In genomic region chr9:108343835-108344234, GRCm38 (mm10) we compare ENCODE assay signal across 17 mouse cellular contexts. TPM values are rescaled to one million over a fixed set of nuclear protein-coding genes. Genes with fewer than 3 reads are reported as not detected.
DNase-seq lines count a peak whose midpoint lies in the region; ATAC-seq and TF ChIP-seq lines count a peak whose summit lies in the region.
"Had no signal": no experiment of that assay in that cellular context is flagged by ENCODE, and none has a peak within 500 bp of the region (broad histone marks: within the 10 kb centered on the region; RNA-seq: fewer than 3 reads in every experiment).

No protein-coding gene starts in this region.

- 90% methylated on average over 1 of the region's 1 CpGs for WGBS in stomach, embryonic 16.5 days
- 95% methylated on average over 1 of the region's 1 CpGs for WGBS in stomach, postnatal 0 days
- WGBS in liver, embryonic 14.5 days (ENCODE audit: insufficient replicate concordance) = 37% methylated on average over 1 of the region's 1 CpGs
- 90% methylated on average over 1 of the region's 1 CpGs for WGBS in midbrain, embryonic 15.5 days

- no peaks in the 10 kb centered on the region for H3K27me3 ChIP-seq in erythroblast, embryonic 14.5 days (ENCODE audit: control insufficient read depth)
- no peaks in the 10 kb centered on the region for H3K27me3 ChIP-seq in stomach, embryonic 16.5 days (ENCODE audit: control insufficient read depth, insufficient read depth, low read length)
- no peaks in the 10 kb centered on the region for H3K27me3 ChIP-seq in stomach, postnatal 0 days (ENCODE audit: control insufficient read depth, insufficient read depth, low read length)
- no peaks in the 10 kb centered on the region for H3K27me3 ChIP-seq in liver, embryonic 14.5 days (ENCODE audit: control insufficient read depth, insufficient read depth, low read length)
- H3K27me3 ChIP-seq in midbrain, embryonic 15.5 days (replicated peaks) = no peaks in the 10 kb centered on the region
- H3K27me3 ChIP-seq: Patski had no signal

- TF ChIP-seq EP300 in stomach, postnatal 0 days (optimal IDR thresholded peaks at IDR 0.05) = no peak
- TF ChIP-seq EP300 in liver, embryonic 14.5 days (IDR thresholded peaks at IDR 0.05; ENCODE audit: low read depth) = peak; percentile 59

- DNase-seq in stomach, postnatal 0 days (ENCODE audit: low spot score) = no peak
- peak in 2 of 3 experiments; percentile 61 to 68 for DNase-seq in liver, embryonic 14.5 days (ENCODE audit: low read depth in 3 of 3, low spot score in 3 of 3)
- DNase-seq in cerebellum, adult 18-20 months = no peak
- DNase-seq in cerebellum, postnatal 4 days (ENCODE audit: low spot score in 2 of 2) = no peak
- DNase-seq: cerebellum, adult 8-10 months; forebrain, postnatal 0 days; gastrocnemius, postnatal 10 days; heart, postnatal 4 days; kidney, postnatal 4 days; lung, adult 18-20 months; midbrain, embryonic 14.5 days; right cerebral cortex, adult 18-20 months had no signal

- H3K4me2 ChIP-seq in stomach, embryonic 16.5 days (ENCODE audit: low read depth, low read length) = no peak overlapping the region
- H3K4me2 ChIP-seq in stomach, postnatal 0 days (replicated peaks; ENCODE audit: low read depth) = no peak overlapping the region
- H3K4me2 ChIP-seq in liver, embryonic 14.5 days (ENCODE audit: low read depth) = peak overlapping the region; percentile 95
- H3K4me2 ChIP-seq in midbrain, embryonic 15.5 days = no peak overlapping the region

- peak overlapping the region; percentile 99; the same call in 1 of the 2 replicates for H3K27ac ChIP-seq in stomach, embryonic 16.5 days (ENCODE audit: low read length)
- H3K27ac ChIP-seq in stomach, postnatal 0 days (replicated peaks) = no peak overlapping the region; the same call in 1 of the 2 replicates
- H3K27ac ChIP-seq in liver, embryonic 14.5 days = peak overlapping the region; percentile 99
- no peak overlapping the region for H3K27ac ChIP-seq in midbrain, embryonic 15.5 days

- peaks cover 3% of the 10 kb centered on the region; the same call in 1 of the 2 replicates for H3K9me3 ChIP-seq in erythroblast, embryonic 14.5 days (ENCODE audit: control insufficient read depth, low read length)
- H3K9me3 ChIP-seq in stomach, embryonic 16.5 days (replicated peaks; ENCODE audit: control insufficient read depth, low read length) = no peaks in the 10 kb centered on the region
- H3K9me3 ChIP-seq in stomach, postnatal 0 days (ENCODE audit: control insufficient read depth, low read length) = no peaks in the 10 kb centered on the region
- no peaks in the 10 kb centered on the region for H3K9me3 ChIP-seq in liver, embryonic 14.5 days (ENCODE audit: control insufficient read depth, low read length)
- H3K9me3 ChIP-seq in midbrain, embryonic 15.5 days = no peaks in the 10 kb centered on the region

- H3K4me3 ChIP-seq in erythroblast, embryonic 14.5 days (replicated peaks) = peak overlapping the region; percentile 33
- no peak overlapping the region for H3K4me3 ChIP-seq in stomach, embryonic 16.5 days (replicated peaks; ENCODE audit: low read length)
- H3K4me3 ChIP-seq in stomach, postnatal 0 days (ENCODE audit: low read depth, low read length) = no peak overlapping the region
- no peak overlapping the region for H3K4me3 ChIP-seq in liver, embryonic 14.5 days (ENCODE audit: insufficient read depth in 1 of 2, low read depth in 2 of 2, low read length in 2 of 2)
- no peak overlapping the region for H3K4me3 ChIP-seq in midbrain, embryonic 15.5 days

- H3K9ac ChIP-seq in stomach, embryonic 16.5 days (ENCODE audit: low read length) = no peak overlapping the region
- no peak overlapping the region for H3K9ac ChIP-seq in stomach, postnatal 0 days (ENCODE audit: low read length)
- H3K9ac ChIP-seq in liver, embryonic 14.5 days (replicated peaks) = peak overlapping the region; percentile 4
- no peak overlapping the region for H3K9ac ChIP-seq in midbrain, embryonic 15.5 days
- H3K9ac ChIP-seq: forebrain, postnatal 0 days had no signal

- no peak for TF ChIP-seq CTCF in stomach, postnatal 0 days (IDR thresholded peaks at IDR 0.05; ENCODE audit: low read depth)
- TF ChIP-seq CTCF in liver, embryonic 14.5 days (IDR thresholded peaks at IDR 0.05; ENCODE audit: low read depth) = no peak

- peaks cover 72% of the 10 kb centered on the region for H3K4me1 ChIP-seq in erythroblast, embryonic 14.5 days (ENCODE audit: control insufficient read depth)
- peaks cover 48% of the 10 kb centered on the region for H3K4me1 ChIP-seq in stomach, embryonic 16.5 days (ENCODE audit: control insufficient read depth, insufficient read depth, low read length)
- 0 out of 2 replicates have a peak, but pooled peaks cover 10% of the 10 kb centered on the region for H3K4me1 ChIP-seq in stomach, postnatal 0 days (replicated peaks; ENCODE audit: control insufficient read depth, insufficient read depth)
- peaks cover 44 to 62% of the 10 kb centered on the region in 2 experiments for H3K4me1 ChIP-seq in liver, embryonic 14.5 days (replicated peaks; ENCODE audit: control insufficient read depth in 2 of 2, insufficient read depth in 2 of 2, low read length in 1 of 2)
- H3K4me1 ChIP-seq in midbrain, embryonic 15.5 days = peaks cover 30% of the 10 kb centered on the region

- peaks cover 64% of the 10 kb centered on the region for H3K36me3 ChIP-seq in erythroblast, embryonic 14.5 days (ENCODE audit: control insufficient read depth)
- no peaks in the 10 kb centered on the region for H3K36me3 ChIP-seq in stomach, embryonic 16.5 days (ENCODE audit: control insufficient read depth, insufficient read depth, low read length)
- no peaks in the 10 kb centered on the region for H3K36me3 ChIP-seq in stomach, postnatal 0 days (ENCODE audit: control insufficient read depth, insufficient read depth, low read length)
- peaks cover 23% of the 10 kb centered on the region for H3K36me3 ChIP-seq in liver, embryonic 14.5 days (replicated peaks; ENCODE audit: control insufficient read depth, insufficient read depth, low read depth)
- no peaks in the 10 kb centered on the region for H3K36me3 ChIP-seq in midbrain, embryonic 15.5 days (replicated peaks)

- ATAC-seq in erythroblast, adult 5-6 weeks (replicated peaks; ENCODE audit: low FRiP score, poor library complexity, severe bottlenecking) = no peak
- ATAC-seq in stomach, embryonic 16.5 days (ENCODE audit: insufficient read depth, low FRiP score) = no peak
- ATAC-seq in stomach, postnatal 0 days (ENCODE audit: low FRiP score, low TSS enrichment) = no peak
- ATAC-seq in liver, embryonic 14.5 days (ENCODE audit: insufficient read depth) = no peak
- no peak for ATAC-seq in midbrain, embryonic 15.5 days (replicated peaks)
- ATAC-seq: forebrain, postnatal 0 days; Patski had no signal

RNA-seq across cellular contexts. Expression of gene Usp4, which starts 3.8 kb away (rescaled TPM):
- 16.0 and 23.8 TPM in 2 replicates for polyA plus RNA-seq in erythroblast, embryonic 14.5 days (2012)
- 158 and 217 TPM in 2 replicates for total RNA-seq in erythroblast, adult 5-6 weeks (2015; ENCODE audit: low replicate concordance)
- total RNA-seq in erythroblast, adult 5-6 weeks (2017; ENCODE audit: low replicate concordance) = 141 and 164 TPM in 2 replicates
- 92.7 and 113 TPM in 2 replicates for polyA plus RNA-seq in stomach, embryonic 16.5 days (2015; fragmentation: Nextera tagmentation; extraction: Ambion mirVana)
- polyA plus RNA-seq in stomach, postnatal 0 days (2015; fragmentation: Nextera tagmentation; extraction: Ambion mirVana) = 56.8 and 59.6 TPM in 2 replicates
- polyA plus RNA-seq in liver, embryonic 14.5 days (2012; rRNA removed) = 29.2 and 38.5 TPM in 2 replicates
- 59.3 and 67.6 TPM in 2 replicates for polyA plus RNA-seq in liver, embryonic 14.5 days (2014; fragmentation: Nextera tagmentation; extraction: Ambion mirVana)
- polyA plus RNA-seq in midbrain, embryonic 15.5 days (2015; fragmentation: Nextera tagmentation; extraction: Ambion mirVana) = 149 and 151 TPM in 2 replicates

RNA-seq across cellular contexts. Expression of gene Gpx1, which starts 5.1 kb away (rescaled TPM):
- polyA plus RNA-seq in erythroblast, embryonic 14.5 days (2012) = 533 and 609 TPM in 2 replicates
- 5,168 and 5,395 TPM in 2 replicates for total RNA-seq in erythroblast, adult 5-6 weeks (2015; ENCODE audit: low replicate concordance)
- 4,534 and 5,176 TPM in 2 replicates for total RNA-seq in erythroblast, adult 5-6 weeks (2017; ENCODE audit: low replicate concordance)
- polyA plus RNA-seq in stomach, embryonic 16.5 days (2015; fragmentation: Nextera tagmentation; extraction: Ambion mirVana) = 1,034 and 1,067 TPM in 2 replicates
- 1,072 and 1,116 TPM in 2 replicates for polyA plus RNA-seq in stomach, postnatal 0 days (2015; fragmentation: Nextera tagmentation; extraction: Ambion mirVana)
- polyA plus RNA-seq in liver, embryonic 14.5 days (2012; rRNA removed) = 3,084 and 3,741 TPM in 2 replicates
- 6,910 and 6,914 TPM in 2 replicates for polyA plus RNA-seq in liver, embryonic 14.5 days (2014; fragmentation: Nextera tagmentation; extraction: Ambion mirVana)
- 413 and 429 TPM in 2 replicates for polyA plus RNA-seq in midbrain, embryonic 15.5 days (2015; fragmentation: Nextera tagmentation; extraction: Ambion mirVana)

RNA-seq across cellular contexts. Expression of gene Tcta, which starts 37.9 kb away (rescaled TPM):
- polyA plus RNA-seq in erythroblast, embryonic 14.5 days (2012) = 0.16 TPM in 2 replicates
- total RNA-seq in erythroblast, adult 5-6 weeks (2015; ENCODE audit: low replicate concordance) = 6.1 and 9.2 TPM in 2 replicates
- total RNA-seq in erythroblast, adult 5-6 weeks (2017; ENCODE audit: low replicate concordance) = 4.1 and 4.5 TPM in 2 replicates
- polyA plus RNA-seq in stomach, embryonic 16.5 days (2015; fragmentation: Nextera tagmentation; extraction: Ambion mirVana) = 46.8 and 46.9 TPM in 2 replicates
- polyA plus RNA-seq in stomach, postnatal 0 days (2015; fragmentation: Nextera tagmentation; extraction: Ambion mirVana) = 58.2 and 61.4 TPM in 2 replicates
- 10.4 and 10.6 TPM in 2 replicates for polyA plus RNA-seq in liver, embryonic 14.5 days (2012; rRNA removed)
- 10.9 and 13.2 TPM in 2 replicates for polyA plus RNA-seq in liver, embryonic 14.5 days (2014; fragmentation: Nextera tagmentation; extraction: Ambion mirVana)
- polyA plus RNA-seq in midbrain, embryonic 15.5 days (2015; fragmentation: Nextera tagmentation; extraction: Ambion mirVana) = 51.4 and 54.9 TPM in 2 replicates

RNA-seq across cellular contexts. Expression of gene Rhoa, which starts 37.9 kb away (rescaled TPM):
- polyA plus RNA-seq in erythroblast, embryonic 14.5 days (2012) = 12.9 and 13.9 TPM in 2 replicates
- 149 and 157 TPM in 2 replicates for total RNA-seq in erythroblast, adult 5-6 weeks (2015; ENCODE audit: low replicate concordance)
- 238 and 268 TPM in 2 replicates for total RNA-seq in erythroblast, adult 5-6 weeks (2017; ENCODE audit: low replicate concordance)
- polyA plus RNA-seq in stomach, embryonic 16.5 days (2015; fragmentation: Nextera tagmentation; extraction: Ambion mirVana) = 493 and 511 TPM in 2 replicates
- polyA plus RNA-seq in stomach, postnatal 0 days (2015; fragmentation: Nextera tagmentation; extraction: Ambion mirVana) = 363 and 370 TPM in 2 replicates
- polyA plus RNA-seq in liver, embryonic 14.5 days (2012; rRNA removed) = 62.5 and 76.4 TPM in 2 replicates
- 130 and 133 TPM in 2 replicates for polyA plus RNA-seq in liver, embryonic 14.5 days (2014; fragmentation: Nextera tagmentation; extraction: Ambion mirVana)
- 251 and 257 TPM in 2 replicates for polyA plus RNA-seq in midbrain, embryonic 15.5 days (2015; fragmentation: Nextera tagmentation; extraction: Ambion mirVana)

RNA-seq across cellular contexts. Expression of gene Amt, which starts 47.2 kb away (rescaled TPM):
- polyA plus RNA-seq in erythroblast, embryonic 14.5 days (2012) = not detected in 2 replicates
- not detected in 2 replicates for total RNA-seq in erythroblast, adult 5-6 weeks (2015; ENCODE audit: low replicate concordance)
- 0.51 TPM in 1 of 2 replicates, not detected in the other for total RNA-seq in erythroblast, adult 5-6 weeks (2017; ENCODE audit: low replicate concordance)
- 18.8 and 21.6 TPM in 2 replicates for polyA plus RNA-seq in stomach, embryonic 16.5 days (2015; fragmentation: Nextera tagmentation; extraction: Ambion mirVana)
- 10.5 and 11.6 TPM in 2 replicates for polyA plus RNA-seq in stomach, postnatal 0 days (2015; fragmentation: Nextera tagmentation; extraction: Ambion mirVana)
- 6.1 and 7.5 TPM in 2 replicates for polyA plus RNA-seq in liver, embryonic 14.5 days (2012; rRNA removed)
- polyA plus RNA-seq in liver, embryonic 14.5 days (2014; fragmentation: Nextera tagmentation; extraction: Ambion mirVana) = 7.2 and 7.7 TPM in 2 replicates
- 28.9 and 32.1 TPM in 2 replicates for polyA plus RNA-seq in midbrain, embryonic 15.5 days (2015; fragmentation: Nextera tagmentation; extraction: Ambion mirVana)

Comparison
In these comparisons a context has a peak if more than half of its experiments do, and no peak if none do; other contexts are left out.
1. H3K27ac ChIP-seq: peak in stomach, embryonic 16.5 days (single experiment) and liver, embryonic 14.5 days (single experiment); none in stomach, postnatal 0 days (single experiment) and midbrain, embryonic 15.5 days (single experiment).
2. DNase-seq: peak in liver, embryonic 14.5 days (2 of 3); none in stomach, postnatal 0 days (single experiment), cerebellum, adult 18-20 months (0 of 2) and cerebellum, postnatal 4 days (0 of 2).